Mouse (Mus musculus): ENCODE data around the gene Mctp2. TPM values are rescaled to one million over a fixed set of nuclear protein-coding genes. Genes with fewer than 3 reads are reported as not detected.

Gene Mctp2
- total RNA-seq (2021), result under 1 TPM; 0.44 to 0.45 TPM

GRCm38 (mm10) chr7:72306382-72306841, at the start of gene Mctp2:
Gene Mctp2 (minus strand): TSS chr7:72306608.
- DNase-seq (ENCODE audit: low spot score), result peak; percentile 8
- intact Hi-C loops (cut with DNase I), result no loop called here

DNA sequence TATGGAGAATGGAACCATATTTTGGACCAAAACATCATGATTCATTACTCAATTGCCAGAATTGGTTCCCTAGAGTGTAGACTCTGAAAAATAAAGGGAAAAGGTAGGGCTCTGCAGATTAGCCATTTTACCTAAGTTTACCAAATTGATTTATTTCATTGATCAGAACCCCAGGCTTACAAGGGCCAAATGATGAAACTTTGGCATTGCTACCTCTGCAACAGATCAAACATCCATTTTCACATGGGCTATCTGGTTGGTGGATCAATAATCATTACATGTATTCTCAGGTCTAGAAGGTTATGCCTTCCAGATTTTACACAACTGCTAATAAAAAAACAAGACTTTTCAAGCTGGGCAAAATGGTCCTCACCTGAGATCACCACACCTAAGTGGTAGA, 39.5 kb upstream of the Mctp2 start:
- DNase-seq (ENCODE audit: low spot score), result no peak
- intact Hi-C loops (cut with DNase I), result no loop called here

- intact Hi-C loops (cut with DNase I), result no loop called here
- DNase-seq (ENCODE audit: low spot score), result no peak
Measured at GRCm38 (mm10) chr7:72343751-72344150, 37.3 kb upstream of the Mctp2 start.

- DNase-seq (ENCODE audit: low spot score), result no peak
- intact Hi-C loops (cut with DNase I), result no loop called here
Measured at GRCm38 (mm10) chr7:72342822-72343221, 36.4 kb upstream of the Mctp2 start.

DNA sequence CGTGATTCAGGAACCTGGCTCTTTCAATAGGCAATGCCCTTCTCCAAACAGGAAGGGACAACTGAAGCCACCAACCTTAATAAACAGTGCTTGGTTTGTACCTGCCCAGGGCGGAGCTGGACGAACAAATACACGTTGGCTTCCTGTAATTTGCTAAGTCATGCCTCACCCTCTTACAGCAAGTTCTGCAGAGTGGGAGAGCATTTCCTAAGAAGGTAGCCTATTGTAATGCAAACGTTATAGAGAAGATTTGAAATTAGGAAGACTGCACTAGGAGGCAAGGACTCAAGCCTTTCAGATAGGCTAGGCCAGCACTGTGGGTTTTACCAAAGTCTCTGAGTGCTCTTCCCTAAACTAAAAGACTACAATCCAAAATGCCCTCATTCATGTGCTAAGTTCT, 19.6 kb upstream of the Mctp2 start:
- intact Hi-C loops (cut with DNase I), result no loop called here
- no peak for DNase-seq (ENCODE audit: low spot score)

GRCm38 (mm10) chr7:72320906-72321305, 14.5 kb upstream of the Mctp2 start:
- intact Hi-C loops (cut with DNase I), result no loop called here
- DNase-seq (ENCODE audit: low spot score), result no peak

- intact Hi-C loops (cut with DNase I), result no loop called here
- no peak for DNase-seq (ENCODE audit: low spot score)
Measured at GRCm38 (mm10) chr7:72320441-72320840, 14.0 kb upstream of the Mctp2 start.

DNA sequence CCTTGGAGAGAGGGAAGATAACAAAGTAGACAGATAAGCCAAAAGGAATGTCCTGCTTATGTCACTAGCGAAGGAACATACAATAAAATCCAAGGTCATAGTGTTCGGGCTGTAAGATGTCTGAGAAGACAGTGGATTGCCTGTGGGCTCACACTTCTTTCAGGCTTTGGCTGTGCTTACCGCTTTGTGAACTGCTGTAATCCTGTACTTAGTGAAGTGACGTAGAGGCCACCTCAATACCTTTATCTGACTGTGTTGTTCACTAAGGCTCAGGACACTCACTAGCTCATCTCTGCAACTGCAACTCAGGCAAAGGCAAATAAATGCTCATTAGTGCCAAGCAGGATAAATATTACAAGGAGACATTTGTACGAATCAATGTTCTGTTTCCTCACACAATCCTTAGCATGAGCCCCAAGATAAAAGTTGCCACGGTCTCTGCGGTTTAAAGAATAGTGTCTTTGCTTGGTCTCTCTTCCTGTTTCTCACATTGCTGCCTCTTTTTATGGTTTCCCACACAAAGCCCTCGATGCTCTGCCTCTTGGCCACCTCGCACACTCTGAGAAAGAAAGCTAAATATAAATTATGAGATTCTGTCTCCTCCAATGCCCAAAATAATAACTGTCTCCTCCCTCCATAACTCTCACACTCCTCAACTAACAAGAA, 8.1 kb upstream of the Mctp2 start:
- no peak for DNase-seq (ENCODE audit: low spot score)
- intact Hi-C loops (cut with DNase I), result no loop called here

GRCm38 (mm10) chr7:72313908-72314307, 7.5 kb upstream of the Mctp2 start:
- intact Hi-C loops (cut with DNase I), result no loop called here

DNA sequence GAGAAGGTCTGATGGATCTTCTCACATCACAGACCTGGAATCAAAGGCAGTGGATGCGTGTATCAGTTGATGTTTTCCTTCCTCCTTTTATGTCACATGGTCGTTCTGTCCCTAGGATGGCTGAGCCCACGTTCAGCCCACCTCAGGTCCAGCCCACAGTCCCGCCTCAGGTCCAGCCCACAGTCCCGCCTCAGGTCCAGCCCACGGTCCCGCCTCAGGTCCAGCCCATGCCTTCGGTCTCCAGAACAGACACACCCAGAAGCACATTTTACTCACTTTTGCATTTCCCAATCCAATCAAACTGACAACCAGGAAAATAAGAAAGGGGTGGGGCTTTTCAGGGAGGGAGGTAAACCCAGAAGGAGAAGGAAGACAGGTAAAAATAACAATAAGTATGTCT, 5.2 kb upstream of the Mctp2 start:
- DNase-seq (ENCODE audit: low spot score), result no peak
- intact Hi-C loops (cut with DNase I), result no loop called here

More at GRCm38 (mm10) chr7:72313908-72314307, 7.5 kb upstream of the Mctp2 start:
- DNase-seq (ENCODE audit: low spot score), result no peak

- intact Hi-C loops (cut with DNase I), result no loop called here
- DNase-seq (ENCODE audit: low spot score), result no peak
Measured at GRCm38 (mm10) chr7:72308078-72308477, 1.7 kb upstream of the Mctp2 start.

- DNase-seq (ENCODE audit: low spot score), result no peak
- intact Hi-C loops (cut with DNase I), result no loop called here
Measured at GRCm38 (mm10) chr7:72306847-72307246, 439 bp upstream of the Mctp2 start.

GRCm38 (mm10) chr7:72305971-72306370, 437 bp downstream of the Mctp2 start:
- DNase-seq (ENCODE audit: low spot score), result no peak

DNA sequence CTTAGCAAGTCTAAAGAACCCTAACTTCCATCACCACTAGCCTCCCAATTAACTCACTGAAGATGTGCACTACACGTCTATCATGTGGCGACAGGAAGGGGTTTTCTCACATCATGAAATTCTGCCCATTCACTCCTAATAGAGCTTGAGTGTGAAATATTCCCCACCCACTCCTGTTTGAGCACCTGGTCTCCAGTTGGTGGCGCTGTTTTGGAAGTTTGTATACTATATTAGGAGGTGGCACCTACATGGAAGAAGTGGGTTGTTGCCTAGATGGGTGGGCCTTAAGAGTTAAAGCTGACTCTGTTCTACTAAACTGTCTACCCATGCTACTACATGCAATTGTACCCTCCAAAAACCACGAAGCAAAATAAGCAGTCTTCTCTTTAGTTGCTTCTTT, 4.7 kb downstream of the Mctp2 start:
- no peak for DNase-seq (ENCODE audit: low spot score)
- intact Hi-C loops (cut with DNase I), result no loop called here

More at GRCm38 (mm10) chr7:72305971-72306370, 437 bp downstream of the Mctp2 start:
- intact Hi-C loops (cut with DNase I), result no loop called here

- no peak for DNase-seq (ENCODE audit: low spot score)
- intact Hi-C loops (cut with DNase I), result no loop called here
Measured at GRCm38 (mm10) chr7:72299726-72300125, 6.7 kb downstream of the Mctp2 start.

- DNase-seq (ENCODE audit: low spot score), result no peak
Measured at GRCm38 (mm10) chr7:72297013-72297412, 9.4 kb downstream of the Mctp2 start.

DNA sequence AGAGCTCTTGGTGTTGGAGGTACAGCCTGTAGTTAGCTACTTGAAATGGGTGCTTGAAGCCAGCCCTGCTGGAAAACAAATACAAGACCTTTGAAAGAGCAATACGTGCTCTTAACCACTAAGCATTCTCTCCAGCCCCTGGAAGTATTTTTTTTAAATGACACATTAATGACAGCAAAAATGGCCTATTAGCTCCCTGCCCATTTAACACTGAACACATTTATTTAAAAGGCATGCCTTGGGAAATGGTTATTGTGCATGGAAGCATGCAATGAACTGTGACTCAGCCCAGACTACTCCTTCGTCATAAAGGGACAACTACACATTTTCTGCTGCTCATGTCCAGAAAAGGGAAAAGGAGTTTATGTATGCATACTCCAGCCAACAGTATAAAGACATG, 10.2 kb downstream of the Mctp2 start:
- DNase-seq (ENCODE audit: low spot score), result no peak
- intact Hi-C loops (cut with DNase I), result no loop called here

More at GRCm38 (mm10) chr7:72297013-72297412, 9.4 kb downstream of the Mctp2 start:
- intact Hi-C loops (cut with DNase I), result no loop called here

DNA sequence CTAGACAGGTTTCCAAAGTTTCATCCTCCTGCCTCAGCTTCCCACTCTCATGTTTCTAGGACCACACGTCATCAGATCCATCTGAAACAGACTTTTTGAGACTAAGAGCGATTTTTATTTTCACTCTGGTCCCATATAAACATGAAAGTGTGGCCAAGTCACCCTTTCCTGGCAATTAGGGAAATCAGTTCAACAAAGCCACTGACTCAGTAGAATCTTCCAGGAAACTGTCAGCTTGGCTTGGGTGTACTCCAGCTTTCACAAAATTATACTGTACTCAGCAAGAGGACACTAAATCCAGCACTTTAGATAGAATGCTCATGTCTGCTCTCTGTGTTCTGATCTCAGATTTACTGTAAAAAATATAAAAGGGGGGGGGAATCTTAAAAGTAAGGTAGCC, 11.5 kb downstream of the Mctp2 start:
- intact Hi-C loops (cut with DNase I), result no loop called here
- DNase-seq (ENCODE audit: low spot score), result no peak

GRCm38 (mm10) chr7:72293784-72294538, 12.4 kb downstream of the Mctp2 start:
- intact Hi-C loops (cut with DNase I), result no loop called here
- no peak for DNase-seq (ENCODE audit: low spot score)

GRCm38 (mm10) chr7:72292232-72292913, 14.0 kb downstream of the Mctp2 start:
- DNase-seq (ENCODE audit: low spot score), result no peak
- intact Hi-C loops (cut with DNase I), result no loop called here

- intact Hi-C loops (cut with DNase I), result no loop called here
- DNase-seq (ENCODE audit: low spot score), result no peak
Measured at GRCm38 (mm10) chr7:72280721-72281120, 25.7 kb downstream of the Mctp2 start.
